Mouse (Mus musculus) midbrain, embryonic 12.5 days (tissue): ENCODE measurements around the gene Dkc1. TPM values are rescaled to one million over a fixed set of nuclear protein-coding genes. Genes with fewer than 3 reads are reported as not detected.
"Not testable (repeated sequence)": the region's sequence is repeated elsewhere in the genome, so short reads cannot be mapped to it uniquely, and the experiment has no call there.

ENCODE experiments used
- ATAC-seq: fragments of 200-750 bp; cut with Nextera tagmentation; 2 replicates; pipeline ENCODE4 v1.8.0; 2017; ENCODE audit warnings: low read depth, moderate TSS enrichment, moderate library complexity; ENCODE audit not compliant: low FRiP score
- H3K27ac ChIP-seq: fragments of 300-500 bp; sonication (generic); replicated peaks from 2 replicates; pipeline ENCODE4 v1.5.1; 2016; ENCODE audit warnings: mild to moderate bottlenecking
- H3K27me3 ChIP-seq: fragments of 300-500 bp; sonication (generic); 2 replicates; pipeline ENCODE4 v1.6.1; 2016; ENCODE audit warnings: mild to moderate bottlenecking
- H3K36me3 ChIP-seq: fragments of 300-500 bp; sonication (generic); 2 replicates; pipeline ENCODE4 v1.6.1; 2016
- H3K4me1 ChIP-seq: fragments of 300-500 bp; sonication (generic); 2 replicates; pipeline ENCODE4 v1.6.1; 2016
- H3K4me2 ChIP-seq: fragments of 300-500 bp; sonication (generic); replicated peaks from 2 replicates; pipeline ENCODE4 v1.6.1; 2016; ENCODE audit warnings: mild to moderate bottlenecking, moderate library complexity
- H3K4me3 ChIP-seq: fragments of 300-500 bp; sonication (generic); 2 replicates; pipeline ENCODE4 v1.5.1; 2016; ENCODE audit warnings: mild to moderate bottlenecking
- H3K9ac ChIP-seq: fragments of 300-500 bp; sonication (generic); replicated peaks from 2 replicates; pipeline ENCODE4 v1.6.1; 2016; ENCODE audit warnings: mild to moderate bottlenecking, moderate library complexity
- H3K9me3 ChIP-seq: fragments of 300-500 bp; sonication (generic); 2 replicates; pipeline ENCODE4 v1.6.1; 2016; ENCODE audit warnings: mild to moderate bottlenecking
- WGBS: fragments of 180-500 bp; shearing (Covaris S2); methylation state at CpG from one replicate; pipeline ENCODE4 v1.1.7; 2016; 5-methylcytosine and 5-hydroxymethylcytosine counted together
- polyA plus RNA-seq: library from polyadenylated mRNA; unstranded; fragments of >200 nt; fragmentation: Nextera tagmentation; extraction: Ambion mirVana; gene quantifications from 2 replicates; pipeline ENCODE4 v1.2.1, GENCODE M21; 2016

Gene Dkc1
- polyA plus RNA-seq, 1 experiment from 2014 or later, result 124 TPM

GRCm38 (mm10) chrX:75115550-75115949 lies 19.9 kb downstream of the Dkc1 start:
- no peaks in the 10 kb centered on the region for H3K27me3 ChIP-seq
- no peak overlapping the region for H3K9ac ChIP-seq
- no peaks in the 10 kb centered on the region for H3K36me3 ChIP-seq
- no peak overlapping the region for H3K4me3 ChIP-seq
- ATAC-seq, result no peak
- H3K27ac ChIP-seq, result no peak overlapping the region
- no peaks in the 10 kb centered on the region for H3K4me1 ChIP-seq
- H3K9me3 ChIP-seq, result no peaks in the 10 kb centered on the region
- H3K4me2 ChIP-seq, result no peak overlapping the region

GRCm38 (mm10) chrX:75125606-75126005 lies 30.0 kb downstream of the Dkc1 start:
- Histone ChIP-seq H3K27me3 (no peaks in the 10 kb centered on the region), H3K4me3 (no peak overlapping the region), H3K36me3 (no peaks in the 10 kb centered on the region), H3K4me2 (no peak overlapping the region), H3K9me3 (no peaks in the 10 kb centered on the region), H3K9ac (no peak overlapping the region), H3K4me1 (no peaks in the 10 kb centered on the region), H3K27ac (no peak overlapping the region)
- no peak for ATAC-seq
- WGBS, result 78% methylated on average over 3 of the region's 3 CpGs

GRCm38 (mm10) chrX:75126893-75127292 lies 31.2 kb downstream of the Dkc1 start:
- no peaks in the 10 kb centered on the region for H3K9me3 ChIP-seq
- no peaks in the 10 kb centered on the region for H3K36me3 ChIP-seq
- H3K27me3 ChIP-seq, result no peaks in the 10 kb centered on the region
- H3K4me1 ChIP-seq, result no peaks in the 10 kb centered on the region
- no peak overlapping the region for H3K9ac ChIP-seq
- no peak overlapping the region for H3K27ac ChIP-seq
- H3K4me2 ChIP-seq, result no peak overlapping the region
- no peak for ATAC-seq
- H3K4me3 ChIP-seq, result no peak overlapping the region

- no peaks in the 10 kb centered on the region for H3K9me3 ChIP-seq
- H3K4me1 ChIP-seq, result no peaks in the 10 kb centered on the region
- H3K9ac ChIP-seq, result no peak overlapping the region
- no peaks in the 10 kb centered on the region for H3K27me3 ChIP-seq
- no peaks in the 10 kb centered on the region for H3K36me3 ChIP-seq
- H3K27ac ChIP-seq, result no peak overlapping the region
- ATAC-seq, result no peak
- H3K4me3 ChIP-seq, result no peak overlapping the region
- H3K4me2 ChIP-seq, result no peak overlapping the region
Measured at GRCm38 (mm10) chrX:75128333-75128980, 32.8 kb downstream of the Dkc1 start.

GRCm38 (mm10) chrX:75129474-75129873 lies 33.8 kb downstream of the Dkc1 start:
- no peak overlapping the region for H3K4me2 ChIP-seq
- H3K9me3 ChIP-seq, result no peaks in the 10 kb centered on the region
- H3K27me3 ChIP-seq, result no peaks in the 10 kb centered on the region
- no peak for ATAC-seq
- H3K4me1 ChIP-seq, result no peaks in the 10 kb centered on the region
- H3K9ac ChIP-seq, result no peak overlapping the region
- no peak overlapping the region for H3K4me3 ChIP-seq
- no peak overlapping the region for H3K27ac ChIP-seq
- 56% methylated on average over 2 of the region's 2 CpGs for WGBS
- no peaks in the 10 kb centered on the region for H3K36me3 ChIP-seq

GRCm38 (mm10) chrX:75130467-75131160 lies 35.0 kb downstream of the Dkc1 start, which contains the start of gene Mpp1:
Gene Mpp1, minus strand, starts transcription at chrX:75131016.
- H3K27me3 ChIP-seq, result no peaks in the 10 kb centered on the region
- peak within 1 kb of the TSS; percentile 57 for H3K4me2 ChIP-seq

GRCm38 (mm10) chrX:75136938-75137337 lies 41.3 kb downstream of the Dkc1 start:
- Histone ChIP-seq H3K9me3 (no peaks in the 10 kb centered on the region), H3K9ac (no peak overlapping the region), H3K27ac (no peak overlapping the region), H3K27me3 (no peaks in the 10 kb centered on the region), H3K4me3 (no peak overlapping the region), H3K4me1 (no peaks in the 10 kb centered on the region), H3K4me2 (no peak overlapping the region), H3K36me3 (no peaks in the 10 kb centered on the region)
- no peak for ATAC-seq

More at GRCm38 (mm10) chrX:75130467-75131160, 35.0 kb downstream of the Dkc1 start, which contains the start of gene Mpp1:
- no peaks in the 10 kb centered on the region for H3K36me3 ChIP-seq
- H3K9me3 ChIP-seq, result no peaks in the 10 kb centered on the region
- peak within 1 kb of the TSS; percentile 57 for H3K9ac ChIP-seq
- WGBS, result 21% methylated on average over 36 of the region's 36 CpGs
- peak within 1 kb of the TSS; percentile 46 for H3K4me3 ChIP-seq
- H3K27ac ChIP-seq, result 0 out of 2 replicates have a peak within 1 kb of the TSS, but pooled peaks have one; percentile 35
- peak; percentile 100 for ATAC-seq
- H3K4me1 ChIP-seq, result no peaks in the 10 kb centered on the region

- Histone ChIP-seq H3K9me3 (no peaks in the 10 kb centered on the region), H3K4me1 (no peaks in the 10 kb centered on the region), H3K4me3 (no peak overlapping the region), H3K36me3 (no peaks in the 10 kb centered on the region), H3K4me2 (no peak overlapping the region), H3K9ac (no peak overlapping the region), H3K27ac (no peak overlapping the region), H3K27me3 (no peaks in the 10 kb centered on the region)
- no peak for ATAC-seq
- 83% methylated on average over 2 of the region's 2 CpGs for WGBS
Measured at GRCm38 (mm10) chrX:75137729-75138128, 42.1 kb downstream of the Dkc1 start.

GRCm38 (mm10) chrX:75138182-75138581 lies 42.5 kb downstream of the Dkc1 start:
- no peak overlapping the region for H3K4me3 ChIP-seq
- no peak overlapping the region for H3K27ac ChIP-seq
- no peak overlapping the region for H3K9ac ChIP-seq
- no peak for ATAC-seq
- no peaks in the 10 kb centered on the region for H3K4me1 ChIP-seq
- no peak overlapping the region for H3K4me2 ChIP-seq
- no peaks in the 10 kb centered on the region for H3K27me3 ChIP-seq
- 95% methylated on average over 2 of the region's 2 CpGs for WGBS
- H3K9me3 ChIP-seq, result no peaks in the 10 kb centered on the region
- no peaks in the 10 kb centered on the region for H3K36me3 ChIP-seq

- Histone ChIP-seq H3K4me2 (peak overlapping the region; percentile 55), H3K4me3 (peak overlapping the region; percentile 39)
- not testable (repeated sequence) for H3K36me3 ChIP-seq, H3K9ac ChIP-seq, H3K27me3 ChIP-seq, H3K27ac ChIP-seq, H3K9me3 ChIP-seq, H3K4me1 ChIP-seq
- ATAC-seq, result peak; percentile 68
- 22% methylated on average over 24 of the region's 42 CpGs for WGBS
Measured at GRCm38 (mm10) chrX:75143124-75143555, 47.5 kb downstream of the Dkc1 start.

- Histone ChIP-seq H3K27me3 (no peaks in the 10 kb centered on the region), H3K4me3 (no peak overlapping the region), H3K4me1 (no peaks in the 10 kb centered on the region), H3K9me3 (no peaks in the 10 kb centered on the region), H3K27ac (no peak overlapping the region), H3K36me3 (no peaks in the 10 kb centered on the region), H3K4me2 (no peak overlapping the region), H3K9ac (no peak overlapping the region)
- no peak for ATAC-seq
- WGBS, result 82% methylated on average over 4 of the region's 4 CpGs
Measured at GRCm38 (mm10) chrX:75148414-75148813, 52.8 kb downstream of the Dkc1 start.

GRCm38 (mm10) chrX:75150304-75150703 lies 54.6 kb downstream of the Dkc1 start:
- H3K27ac ChIP-seq, result no peak overlapping the region
- WGBS, result 81% methylated on average over 2 of the region's 2 CpGs
- H3K27me3 ChIP-seq, result no peaks in the 10 kb centered on the region

More at GRCm38 (mm10) chrX:75150304-75150703, 54.6 kb downstream of the Dkc1 start:
- Histone ChIP-seq H3K9ac (no peak overlapping the region), H3K4me2 (no peak overlapping the region), H3K9me3 (no peaks in the 10 kb centered on the region), H3K4me3 (no peak overlapping the region), H3K36me3 (no peaks in the 10 kb centered on the region), H3K4me1 (no peaks in the 10 kb centered on the region)
- ATAC-seq, result no peak
